Mouse (Mus musculus) limb, embryonic 15.5 days (tissue): ENCODE measurements around the gene Fuz. TPM values are rescaled to one million over a fixed set of nuclear protein-coding genes. Genes with fewer than 3 reads are reported as not detected.

ENCODE experiments used
- ATAC-seq: fragments of 200-750 bp; cut with Nextera tagmentation; 2 replicates; pipeline ENCODE4 v1.8.0; 2017; ENCODE audit warnings: low read depth, moderate TSS enrichment; ENCODE audit not compliant: insufficient number of reproducible peaks, low FRiP score, low TSS enrichment
- H3K27ac ChIP-seq: fragments of 300-500 bp; sonication (generic); 2 replicates; pipeline ENCODE4 v1.5.1; 2015; ENCODE audit warnings: moderate library complexity, mild to moderate bottlenecking, inconsistent platforms
- H3K27me3 ChIP-seq: fragments of 300-500 bp; sonication (generic); 2 replicates; pipeline ENCODE4 v1.6.1; 2015; ENCODE audit warnings: inconsistent platforms
- H3K36me3 ChIP-seq: fragments of 300-500 bp; sonication (generic); 2 replicates; pipeline ENCODE4 v1.6.1; 2015; ENCODE audit warnings: inconsistent platforms
- H3K4me1 ChIP-seq: fragments of 300-500 bp; sonication (generic); 2 replicates; pipeline ENCODE4 v1.6.1; 2015; ENCODE audit warnings: inconsistent platforms
- H3K4me2 ChIP-seq: fragments of 300-500 bp; sonication (generic); 2 replicates; pipeline ENCODE4 v1.6.1; 2015; ENCODE audit warnings: mild to moderate bottlenecking, inconsistent platforms
- H3K4me3 ChIP-seq: fragments of 300-500 bp; sonication (generic); 2 replicates; pipeline ENCODE4 v1.5.1; 2015; ENCODE audit warnings: mild to moderate bottlenecking, inconsistent platforms
- H3K9ac ChIP-seq: fragments of 300-500 bp; sonication (generic); 2 replicates; pipeline ENCODE4 v1.6.1; 2015; ENCODE audit warnings: inconsistent platforms
- H3K9me3 ChIP-seq: fragments of 300-500 bp; sonication (generic); 2 replicates; pipeline ENCODE4 v1.6.1; 2016; ENCODE audit warnings: inconsistent platforms
- WGBS: fragments of 180-500 bp; shearing (Covaris S2); methylation state at CpG from one replicate; pipeline ENCODE4 v1.1.7; 2015; 5-methylcytosine and 5-hydroxymethylcytosine counted together
- polyA plus RNA-seq: library from polyadenylated mRNA; unstranded; fragments of >200 nt; fragmentation: Nextera tagmentation; extraction: Ambion mirVana; gene quantifications from 2 replicates; pipeline ENCODE4 v1.2.1, GENCODE M21; 2015

Fuz gene
- polyA plus RNA-seq = 22.8 and 24.2 TPM in 2 replicates

DNA sequence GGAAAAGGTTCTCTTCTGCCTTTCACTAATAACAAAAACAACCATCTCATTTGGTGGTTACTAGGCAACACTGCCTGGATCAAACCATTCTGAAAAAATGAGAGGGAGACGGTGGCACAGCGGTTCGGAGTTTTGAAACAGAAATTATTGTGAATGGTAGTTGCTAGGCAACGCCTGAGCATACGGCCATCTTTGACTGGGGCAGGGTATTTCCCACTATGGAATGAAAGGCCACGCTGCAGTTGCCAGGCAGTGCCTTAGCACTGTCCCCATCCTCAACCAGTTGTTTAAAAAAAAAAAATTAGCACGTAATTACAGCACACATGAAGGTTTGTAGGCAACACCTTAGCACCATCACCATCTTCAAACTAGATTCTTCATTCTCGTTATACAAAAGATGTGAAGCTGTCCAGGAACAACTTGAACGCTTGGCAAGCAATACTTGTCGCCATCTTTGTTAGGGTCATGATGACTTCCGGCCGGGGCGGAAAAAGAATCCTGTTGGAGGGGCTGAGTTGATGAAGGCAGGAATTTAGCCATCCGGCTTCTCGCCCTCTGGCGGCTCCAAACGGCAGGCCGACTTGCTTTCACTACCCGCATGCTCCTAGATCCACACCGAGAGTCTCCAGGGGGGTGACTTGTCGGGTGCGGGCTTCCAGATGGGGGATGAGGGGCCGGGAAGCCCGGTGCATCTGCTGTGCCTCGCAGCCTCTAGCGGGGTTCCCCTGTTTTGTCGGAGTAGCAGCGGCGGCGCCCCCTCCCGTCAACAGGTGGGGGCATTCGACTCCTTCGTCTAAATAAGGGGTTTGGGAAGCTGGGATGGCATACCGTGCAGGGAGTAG is at the start of gene Fuz:
TSS of gene Fuz (plus strand) at position 487 of the 842 bp plus-strand sequence.
- peak within 1 kb of the TSS; percentile 55 for H3K4me2 ChIP-seq
- peak within 1 kb of the TSS; percentile 88 for H3K27ac ChIP-seq
- peak within 1 kb of the TSS; percentile 50 for H3K9ac ChIP-seq
- H3K9me3 ChIP-seq = no peaks in the 10 kb centered on the region
- peaks cover 23% of the 10 kb centered on the region for H3K36me3 ChIP-seq
- peak; percentile 73 for ATAC-seq
- peaks cover 50% of the 10 kb centered on the region for H3K4me1 ChIP-seq
- peak within 1 kb of the TSS; percentile 58 for H3K4me3 ChIP-seq
- 1% methylated on average over 34 of the region's 34 CpGs for WGBS
- H3K27me3 ChIP-seq = no peaks in the 10 kb centered on the region

DNA sequence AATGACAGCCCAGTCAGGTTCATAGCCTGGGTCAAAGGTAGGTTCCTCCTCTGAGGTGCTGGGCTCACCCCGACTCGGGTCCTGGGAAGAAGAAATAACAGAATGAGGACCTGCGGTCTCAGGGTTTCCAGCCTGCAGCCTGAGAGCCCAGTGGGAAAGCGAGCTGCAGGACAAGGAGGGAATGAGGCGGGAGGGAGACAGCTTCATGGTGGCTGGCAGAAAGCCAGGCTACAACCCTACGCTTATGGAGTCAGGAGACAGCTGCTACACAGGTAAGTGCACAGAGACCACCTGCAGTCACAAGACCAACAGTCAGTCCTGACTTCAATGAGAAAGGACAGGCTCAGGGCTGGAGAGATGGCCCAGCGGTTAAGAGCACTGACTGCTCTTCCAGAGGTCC is 49.1 kb upstream of the Fuz start:
- no peak overlapping the region for H3K4me2 ChIP-seq
- no peak overlapping the region for H3K9ac ChIP-seq
- peaks cover 28% of the 10 kb centered on the region for H3K4me1 ChIP-seq
- H3K9me3 ChIP-seq = no peaks in the 10 kb centered on the region
- no peak overlapping the region for H3K4me3 ChIP-seq
- no peak overlapping the region for H3K27ac ChIP-seq
- H3K36me3 ChIP-seq = peaks cover 58% of the 10 kb centered on the region
- ATAC-seq = no peak
- WGBS = 86% methylated on average over 7 of the region's 7 CpGs
- peaks cover 7% of the 10 kb centered on the region; the same call in 1 of the 2 replicates for H3K27me3 ChIP-seq

DNA sequence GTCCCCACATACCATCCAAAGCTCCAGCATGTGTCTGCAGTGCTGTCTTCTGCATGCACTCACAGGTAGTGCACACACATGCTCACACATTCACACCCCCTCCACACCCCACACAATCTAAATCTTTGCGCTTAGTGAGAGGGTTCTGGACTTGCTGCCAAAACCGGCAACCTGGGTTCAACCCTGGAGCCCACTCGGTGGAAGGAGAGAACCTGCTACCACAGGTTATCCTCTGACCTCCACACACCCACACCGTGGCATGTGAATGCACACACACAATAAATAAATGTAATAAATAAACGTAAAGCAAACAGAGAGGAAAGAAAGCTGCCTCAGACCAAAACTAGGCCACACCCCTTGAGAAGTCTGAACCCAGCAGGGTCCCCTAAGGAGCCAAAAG is 48.1 kb upstream of the Fuz start:
- peak overlapping the region; percentile 84 for H3K4me2 ChIP-seq
- peak overlapping the region; percentile 72 for H3K4me3 ChIP-seq
- H3K27ac ChIP-seq = peak overlapping the region; percentile 100; the same call in 1 of the 2 replicates
- no peaks in the 10 kb centered on the region for H3K27me3 ChIP-seq
- H3K4me1 ChIP-seq = peaks cover 36% of the 10 kb centered on the region
- H3K9ac ChIP-seq = no peak overlapping the region
- WGBS = 64% methylated on average over 5 of the region's 5 CpGs
- no peaks in the 10 kb centered on the region for H3K9me3 ChIP-seq
- no peak for ATAC-seq
- peaks cover 57% of the 10 kb centered on the region for H3K36me3 ChIP-seq

DNA sequence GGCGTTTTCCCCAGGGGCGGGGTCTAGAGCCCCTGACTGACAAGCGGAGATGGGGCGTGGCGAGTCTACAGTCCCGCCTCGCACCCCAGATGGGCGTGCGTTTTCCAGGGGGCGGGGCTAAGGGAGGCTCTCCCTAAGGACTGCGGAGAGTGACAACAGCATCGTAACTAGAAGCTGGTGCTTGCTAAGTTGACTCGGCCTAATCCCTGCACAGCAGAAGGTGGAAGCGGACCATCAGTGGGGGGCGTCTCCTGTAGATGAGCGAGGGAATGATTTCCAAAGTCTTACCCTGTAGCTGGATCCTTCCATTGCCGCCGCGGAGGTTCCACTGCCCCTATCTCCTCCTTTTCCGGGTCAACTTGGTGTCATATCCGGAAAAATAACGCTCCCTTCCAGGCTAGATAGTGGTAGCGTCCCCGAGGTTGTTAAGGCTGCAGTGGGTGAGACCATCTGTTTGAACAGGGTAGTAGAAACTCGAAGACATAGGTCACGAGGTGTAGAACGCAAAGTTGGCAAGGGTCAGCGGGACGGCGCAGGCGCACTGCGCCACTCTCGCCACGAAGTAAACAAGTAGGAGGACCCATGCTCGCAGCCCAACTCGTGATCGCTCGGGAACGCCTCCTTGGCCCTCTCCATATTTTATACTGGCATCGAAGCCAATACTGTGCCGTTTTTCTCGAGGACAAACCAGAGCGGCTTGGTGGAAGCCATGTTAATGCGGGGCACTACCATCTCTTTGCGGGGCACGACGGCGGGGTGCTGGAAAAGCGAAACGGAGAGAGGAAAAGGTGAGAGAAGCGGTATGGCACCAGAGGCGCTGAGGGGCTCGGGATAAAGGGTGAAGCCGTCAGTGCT is 47.1 kb upstream of the Fuz start, which contains the start of the genes Akt1s1 and Tbc1d17:
TSS of gene Akt1s1 (plus strand) at position 431 of the 855 bp plus-strand sequence.
TSS of gene Tbc1d17 (minus strand) at position 519 of the 855 bp plus-strand sequence.
- Histone ChIP-seq H3K27me3 (no peaks in the 10 kb centered on the region), H3K4me2 (peak within 1 kb of the TSS; percentile 84), H3K9me3 (no peaks in the 10 kb centered on the region), H3K4me3 (peak within 1 kb of the TSS; percentile 72), H3K36me3 (peaks cover 52% of the 10 kb centered on the region), H3K9ac (peak within 1 kb of the TSS; percentile 64), H3K4me1 (peaks cover 45% of the 10 kb centered on the region), H3K27ac (peak within 1 kb of the TSS; percentile 100)
- under 1% methylated on average over 54 of the region's 54 CpGs for WGBS
- peak; percentile 90 for ATAC-seq

DNA sequence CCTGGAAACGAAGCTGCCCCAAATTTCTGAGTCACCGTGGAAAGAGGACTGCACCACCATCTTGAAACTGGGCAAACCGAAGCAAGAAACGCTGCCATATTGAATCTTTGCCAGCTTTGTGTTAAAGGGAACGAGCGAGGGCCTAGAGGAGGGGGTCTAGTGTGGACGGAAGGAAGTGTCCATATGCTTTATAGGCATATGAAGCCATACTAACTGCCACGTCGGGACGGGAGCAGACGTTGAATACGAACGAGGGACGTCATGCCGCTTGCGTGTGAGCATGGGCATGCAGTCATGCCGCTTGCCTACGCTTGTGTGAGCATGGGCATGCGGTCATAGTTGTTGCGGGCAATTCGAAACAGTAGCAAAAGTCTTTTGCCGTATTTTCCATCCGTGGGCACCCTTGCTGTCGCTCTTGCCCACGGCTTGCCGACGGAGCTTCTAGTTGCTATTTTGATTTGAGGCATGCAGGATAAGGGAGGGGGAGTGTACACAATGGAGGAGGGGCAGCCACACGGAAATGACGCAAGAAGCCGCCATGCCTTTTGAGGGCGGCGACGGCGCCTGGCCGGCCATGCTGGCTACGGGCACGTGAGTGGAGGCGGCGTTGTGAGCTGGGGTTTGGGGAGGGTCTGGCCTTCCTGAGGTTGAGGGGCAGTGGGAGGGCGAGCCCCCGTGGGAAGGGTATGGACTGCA is 46.3 kb upstream of the Fuz start:
- Histone ChIP-seq H3K36me3 (peaks cover 44% of the 10 kb centered on the region), H3K9me3 (no peaks in the 10 kb centered on the region), H3K27me3 (no peaks in the 10 kb centered on the region), H3K9ac (peak overlapping the region; percentile 64), H3K4me1 (peaks cover 53% of the 10 kb centered on the region), H3K27ac (peak overlapping the region; percentile 100), H3K4me2 (peak overlapping the region; percentile 84), H3K4me3 (peak overlapping the region; percentile 72)
- under 1% methylated on average over 41 of the region's 41 CpGs for WGBS
- peak; percentile 77 for ATAC-seq

DNA sequence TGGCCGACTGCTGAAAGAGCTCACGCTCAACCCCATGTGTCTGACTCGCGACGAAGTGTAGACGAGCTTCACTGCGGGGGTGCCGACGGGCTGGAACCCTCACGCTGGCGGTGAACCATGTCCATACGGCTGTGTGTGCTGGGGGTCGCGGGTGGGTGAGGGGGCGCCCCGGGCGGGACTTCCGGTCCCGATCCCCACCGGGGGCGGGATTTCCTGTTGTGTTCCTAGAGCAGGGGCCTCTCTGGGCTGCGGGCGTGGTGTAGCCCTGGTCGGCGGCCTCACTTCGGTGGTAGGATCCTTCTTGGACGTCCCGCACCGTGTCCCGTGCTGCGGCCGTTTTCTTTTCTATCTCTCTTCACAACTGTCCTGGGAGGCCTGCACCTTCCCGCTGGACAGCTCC is 45.7 kb upstream of the Fuz start:
- ATAC-seq = peak; percentile 49
- H3K4me2 ChIP-seq = peak overlapping the region; percentile 84
- peak overlapping the region; percentile 72 for H3K4me3 ChIP-seq
- peaks cover 58% of the 10 kb centered on the region for H3K4me1 ChIP-seq
- H3K9me3 ChIP-seq = no peaks in the 10 kb centered on the region
- no peaks in the 10 kb centered on the region for H3K27me3 ChIP-seq
- H3K9ac ChIP-seq = peak overlapping the region; percentile 64
- H3K36me3 ChIP-seq = peaks cover 38% of the 10 kb centered on the region
- under 1% methylated on average over 33 of the region's 33 CpGs for WGBS
- H3K27ac ChIP-seq = peak overlapping the region; percentile 100

DNA sequence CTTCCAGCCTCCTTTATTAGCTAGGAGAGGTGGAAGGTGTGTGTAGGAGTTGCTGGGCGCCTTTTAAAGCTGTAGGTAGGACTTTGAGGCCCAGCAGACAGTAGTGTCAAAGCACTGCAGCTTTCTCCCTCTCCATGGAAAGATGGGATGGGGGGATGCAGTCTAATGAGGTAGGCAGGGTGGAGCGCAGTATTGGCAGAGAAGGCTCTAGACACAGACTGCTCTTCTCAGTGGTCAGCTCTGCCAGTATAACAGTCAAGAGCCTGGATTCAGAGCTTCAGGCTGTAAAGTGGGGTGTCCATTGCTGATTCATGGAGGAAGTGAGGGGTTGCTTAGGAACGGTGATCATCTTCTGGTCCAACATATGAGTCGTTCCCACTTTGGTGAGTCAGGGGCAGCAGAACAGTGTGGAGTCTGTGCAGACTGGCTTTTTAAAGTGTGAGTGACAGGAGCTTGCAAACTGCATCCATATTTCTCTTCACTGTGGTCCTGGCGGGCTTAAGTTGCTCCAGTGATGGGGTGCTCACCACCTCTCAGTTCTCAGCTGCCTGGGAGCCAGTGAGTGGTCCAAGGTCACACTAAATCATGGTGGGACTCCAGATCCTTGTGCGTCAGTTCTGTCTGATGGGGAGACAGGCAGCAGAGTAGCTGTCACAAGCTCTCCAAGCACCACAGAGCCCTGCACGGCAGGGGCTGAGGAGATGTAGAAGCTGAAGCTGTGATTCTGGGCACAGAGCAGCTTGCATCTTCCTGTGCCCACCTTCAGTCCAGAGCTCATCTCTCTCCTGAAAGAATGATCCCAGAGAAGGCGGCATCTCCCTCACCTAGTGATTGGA is 44.9 kb upstream of the Fuz start:
- no peak for ATAC-seq
- H3K4me1 ChIP-seq = peaks cover 66% of the 10 kb centered on the region
- peak overlapping the region; percentile 100 for H3K27ac ChIP-seq
- H3K4me2 ChIP-seq = peak overlapping the region; percentile 84
- peak overlapping the region; percentile 64 for H3K9ac ChIP-seq
- no peaks in the 10 kb centered on the region for H3K9me3 ChIP-seq
- 76% methylated on average over 8 of the region's 8 CpGs for WGBS
- H3K36me3 ChIP-seq = peaks cover 30% of the 10 kb centered on the region
- H3K4me3 ChIP-seq = peak overlapping the region; percentile 72
- H3K27me3 ChIP-seq = no peaks in the 10 kb centered on the region

DNA sequence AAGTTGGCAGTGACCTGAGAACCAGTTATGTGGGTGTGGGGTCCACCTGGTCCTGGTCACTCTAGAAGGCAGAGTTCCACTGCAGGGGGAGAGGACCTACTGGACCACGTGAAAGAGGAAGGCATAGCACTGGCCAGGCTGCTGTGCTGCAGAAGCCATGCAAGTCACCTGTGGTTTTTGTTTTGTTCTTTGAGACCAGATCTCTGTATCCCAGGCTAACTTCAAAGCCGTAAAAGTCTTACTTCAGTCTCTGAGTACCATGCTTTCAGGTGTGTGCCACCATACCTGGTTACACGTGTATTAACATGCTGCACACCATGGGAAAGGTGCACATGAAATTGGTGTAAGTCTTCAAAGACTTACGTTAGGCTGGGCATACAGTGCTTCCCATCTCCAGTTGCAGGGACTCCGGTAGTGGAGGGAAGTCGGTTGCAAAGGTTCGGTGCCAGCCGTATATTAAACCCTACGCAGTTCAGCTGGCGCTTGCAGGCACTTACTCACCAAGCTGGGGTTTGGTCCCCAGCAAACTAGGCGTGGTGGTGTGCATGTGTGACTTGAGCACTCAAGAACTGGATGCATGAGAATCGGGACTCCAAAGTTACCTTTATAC is 44.1 kb upstream of the Fuz start:
- Histone ChIP-seq H3K4me3 (peak overlapping the region; percentile 72; the same call in 1 of the 2 replicates), H3K27ac (no peak overlapping the region), H3K9ac (no peak overlapping the region), H3K4me2 (no peak overlapping the region), H3K27me3 (no peaks in the 10 kb centered on the region), H3K36me3 (peaks cover 23% of the 10 kb centered on the region), H3K4me1 (peaks cover 69% of the 10 kb centered on the region), H3K9me3 (no peaks in the 10 kb centered on the region)
- no peak for ATAC-seq
- WGBS = 88% methylated on average over 12 of the region's 12 CpGs

DNA sequence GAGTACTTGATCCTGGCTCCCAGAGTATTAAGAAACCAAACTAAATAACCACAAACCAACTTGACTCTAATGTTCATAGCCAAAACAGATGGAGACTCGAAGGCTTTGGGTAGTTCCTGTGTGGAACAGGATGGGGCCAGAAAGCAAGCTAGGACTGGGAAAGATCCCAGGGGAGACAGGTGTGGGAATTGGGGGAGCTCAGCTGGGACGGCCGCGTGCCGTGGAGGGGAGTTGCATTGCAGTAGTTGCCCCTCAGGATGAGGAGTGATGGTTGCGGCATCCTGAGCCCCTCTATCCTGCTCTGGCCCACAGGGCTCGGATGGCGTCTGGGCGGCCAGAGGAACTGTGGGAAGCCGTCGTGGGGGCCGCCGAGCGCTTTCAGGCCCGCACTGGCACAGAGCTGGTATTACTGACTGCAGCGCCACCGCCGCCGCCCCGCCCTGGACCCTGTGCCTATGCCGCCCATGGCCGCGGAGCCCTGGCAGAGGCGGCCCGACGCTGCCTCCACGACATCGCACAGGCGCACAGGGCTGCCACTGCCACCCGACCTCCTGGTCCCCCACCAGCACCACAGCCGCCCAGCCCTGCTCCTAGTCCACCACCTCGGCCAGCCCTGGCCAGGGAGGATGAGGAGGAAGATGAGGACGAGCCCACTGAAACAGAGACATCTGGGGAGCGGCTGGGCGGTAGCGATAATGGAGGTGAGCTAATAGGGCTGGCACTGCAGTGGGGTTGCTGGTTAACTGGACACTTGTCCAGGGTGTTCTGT is 43.4 kb upstream of the Fuz start:
- no peak overlapping the region for H3K4me3 ChIP-seq
- peaks cover 20% of the 10 kb centered on the region for H3K36me3 ChIP-seq
- peaks cover 66% of the 10 kb centered on the region for H3K4me1 ChIP-seq
- no peak for ATAC-seq
- no peaks in the 10 kb centered on the region for H3K9me3 ChIP-seq
- H3K9ac ChIP-seq = no peak overlapping the region
- no peaks in the 10 kb centered on the region for H3K27me3 ChIP-seq
- no peak overlapping the region for H3K27ac ChIP-seq
- 89% methylated on average over 35 of the region's 36 CpGs for WGBS
- H3K4me2 ChIP-seq = no peak overlapping the region

DNA sequence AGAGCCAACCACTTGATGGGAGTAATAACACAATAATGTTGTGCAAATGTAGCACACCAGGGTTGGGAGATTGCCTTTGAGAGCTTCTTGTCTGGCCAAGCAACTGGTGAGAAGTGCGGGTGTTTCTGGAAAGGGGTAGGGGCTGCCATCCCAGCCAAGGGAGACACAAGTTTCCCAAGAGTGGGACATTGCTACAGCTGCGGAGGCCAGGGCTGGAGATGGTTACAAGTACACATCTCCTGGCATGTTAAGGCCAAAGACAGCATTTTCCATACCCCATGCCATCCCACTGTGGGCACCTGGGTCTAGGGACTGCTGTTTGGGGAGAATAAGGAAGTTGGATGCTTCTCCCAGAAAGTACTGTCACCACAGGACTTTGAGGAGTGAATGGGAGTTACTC is 42.8 kb upstream of the Fuz start:
- no peak for ATAC-seq
- Histone ChIP-seq H3K4me1 (peaks cover 66% of the 10 kb centered on the region), H3K9ac (no peak overlapping the region), H3K36me3 (peaks cover 20% of the 10 kb centered on the region), H3K27ac (no peak overlapping the region), H3K27me3 (no peaks in the 10 kb centered on the region), H3K4me3 (no peak overlapping the region), H3K4me2 (no peak overlapping the region), H3K9me3 (no peaks in the 10 kb centered on the region)
- WGBS = 91% methylated on average over 2 of the region's 2 CpGs
